Mouse (Mus musculus): ENCODE results near the gene Pdgfa.

Gene Pdgfa

DNA sequence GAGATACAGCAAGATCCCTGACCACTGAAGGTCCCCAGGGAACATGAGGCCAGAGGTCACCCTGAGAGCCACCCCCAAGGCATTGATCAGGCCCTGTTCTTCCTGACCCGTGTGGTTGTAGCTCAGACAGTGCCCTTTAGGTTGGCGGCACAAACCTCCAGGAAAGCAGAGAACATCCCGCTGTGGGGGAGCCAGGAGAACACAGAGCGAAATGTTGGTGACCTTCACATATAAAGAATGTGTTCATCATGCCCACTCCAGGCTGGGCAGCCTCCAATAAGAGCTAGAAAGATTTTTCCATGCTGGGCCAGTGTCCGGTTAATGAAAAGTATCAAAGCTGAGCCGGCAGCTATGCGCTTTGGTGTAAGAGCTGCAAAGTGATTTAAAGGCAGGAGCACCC lies 43.2 kb downstream of the Pdgfa start:
- DNase-seq (ENCODE audit: low spot score in 2 of 2), result no peak

GRCm38 (mm10) chr5:138952969-138953368 lies 44.2 kb downstream of the Pdgfa start:
- DNase-seq (ENCODE audit: low spot score in 2 of 2), result no peak

DNA sequence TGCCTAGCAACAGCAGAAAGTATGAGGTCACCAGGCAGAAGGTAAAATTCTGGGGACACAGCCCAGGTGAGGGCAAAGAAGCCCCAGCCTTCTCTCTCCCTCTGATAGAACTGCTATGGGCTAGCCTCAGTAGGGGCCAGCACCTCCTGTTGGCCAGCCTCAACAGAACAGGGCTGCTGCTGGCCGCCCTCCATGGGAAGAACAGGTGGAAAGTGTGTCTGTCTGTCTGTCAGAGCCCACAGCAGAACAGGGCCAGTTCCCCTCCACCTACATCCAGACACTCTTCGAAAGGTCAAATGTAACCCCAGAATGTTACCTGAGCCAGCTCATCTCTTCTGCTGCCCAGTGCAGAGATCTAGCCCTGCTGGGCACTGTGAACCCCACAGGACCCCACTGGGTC lies 45.9 kb downstream of the Pdgfa start:
- no peak for DNase-seq (ENCODE audit: low spot score in 2 of 2)

DNA sequence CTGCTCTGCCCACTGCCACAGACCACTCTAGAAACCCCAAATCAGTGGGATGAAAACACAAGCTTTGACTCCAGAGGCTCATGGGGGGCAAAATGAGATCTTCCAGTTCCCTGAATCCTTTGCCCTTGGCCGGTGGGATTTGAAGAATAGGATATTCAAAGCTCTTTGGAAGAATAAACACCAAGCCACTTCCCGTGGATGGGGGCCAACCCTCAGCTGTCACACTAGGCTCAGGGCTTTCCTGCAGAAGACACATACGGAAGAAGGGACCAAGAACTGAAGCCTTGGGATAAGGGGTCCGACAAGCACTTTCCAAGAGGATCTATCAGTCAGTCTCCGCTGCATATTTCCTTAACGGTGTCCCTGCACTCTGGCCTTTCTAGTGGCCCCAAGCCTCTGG lies 48.0 kb downstream of the Pdgfa start:
- no peak for DNase-seq (ENCODE audit: low spot score in 2 of 2)

- peak; percentile 52 to 53 for DNase-seq (ENCODE audit: low spot score in 2 of 2)
Measured at GRCm38 (mm10) chr5:138948031-138948980, 48.9 kb downstream of the Pdgfa start.

DNA sequence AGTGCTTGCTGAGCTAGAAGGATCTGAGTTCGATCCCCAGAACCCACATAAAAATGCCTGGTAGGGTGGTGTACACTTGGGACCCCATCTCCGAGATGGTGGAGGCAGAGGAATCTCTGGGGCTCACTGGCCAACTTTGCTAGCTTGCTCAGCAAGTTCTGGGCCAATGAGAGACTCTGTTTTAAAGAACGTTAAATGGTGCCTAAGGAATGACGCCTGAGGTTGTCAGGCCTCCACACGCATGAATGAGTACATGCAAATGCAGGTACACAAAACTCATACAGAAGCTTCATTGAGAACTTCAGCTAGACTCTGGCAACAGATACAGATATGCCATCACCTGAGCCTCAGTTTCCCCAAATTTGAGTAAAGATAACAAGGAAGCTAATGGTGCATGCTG lies 49.7 kb downstream of the Pdgfa start:
- DNase-seq (ENCODE audit: low spot score in 2 of 2), result no peak

DNA sequence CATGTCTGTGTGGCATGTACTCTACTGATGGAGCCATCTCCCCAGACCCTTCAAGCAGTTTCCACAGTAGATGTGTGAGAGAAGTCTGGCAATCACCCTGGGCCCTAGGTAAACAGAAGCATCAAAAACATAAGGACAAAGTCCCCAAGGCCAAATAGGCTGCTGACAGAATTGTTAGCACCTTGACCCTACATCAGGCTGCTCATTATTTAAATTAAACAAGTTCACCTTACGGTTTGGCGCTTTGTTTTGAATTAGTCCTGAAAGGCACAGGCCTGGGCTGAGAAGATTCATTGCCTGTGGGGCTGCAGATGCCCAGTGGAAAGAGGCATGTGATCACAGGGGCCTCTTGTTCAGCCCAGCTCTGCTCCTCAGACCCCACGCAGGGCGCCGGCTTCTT lies 50.2 kb downstream of the Pdgfa start:
- DNase-seq (ENCODE audit: low spot score in 2 of 2), result no peak

GRCm38 (mm10) chr5:138945011-138945410 lies 52.2 kb downstream of the Pdgfa start:
- DNase-seq (ENCODE audit: low spot score in 2 of 2), result peak; percentile 52 to 53

DNA sequence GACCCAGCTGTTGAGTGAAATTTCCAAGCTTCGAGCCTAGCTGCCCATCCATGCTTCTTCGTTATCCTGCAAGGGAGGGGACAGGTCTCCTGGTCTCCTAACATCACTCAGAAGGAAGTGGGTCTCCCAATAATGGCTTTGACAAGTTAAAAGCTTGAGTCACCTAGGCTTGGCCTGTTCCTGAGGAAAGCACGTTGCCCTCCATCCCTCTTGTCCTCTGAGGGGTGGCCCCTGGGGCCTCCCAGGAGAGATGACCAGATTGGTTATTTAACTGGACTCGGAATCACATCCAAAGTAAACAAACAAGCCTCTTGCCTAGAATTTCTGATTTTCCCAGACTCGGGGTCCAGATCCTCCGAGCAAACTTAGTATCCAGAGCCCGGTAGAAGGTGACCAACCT lies 52.6 kb downstream of the Pdgfa start:
- DNase-seq (ENCODE audit: low spot score in 2 of 2), result peak; percentile 36 to 51

- no peak for DNase-seq (ENCODE audit: low spot score in 2 of 2)
Measured at GRCm38 (mm10) chr5:138941842-138942241, 55.3 kb downstream of the Pdgfa start.

DNA sequence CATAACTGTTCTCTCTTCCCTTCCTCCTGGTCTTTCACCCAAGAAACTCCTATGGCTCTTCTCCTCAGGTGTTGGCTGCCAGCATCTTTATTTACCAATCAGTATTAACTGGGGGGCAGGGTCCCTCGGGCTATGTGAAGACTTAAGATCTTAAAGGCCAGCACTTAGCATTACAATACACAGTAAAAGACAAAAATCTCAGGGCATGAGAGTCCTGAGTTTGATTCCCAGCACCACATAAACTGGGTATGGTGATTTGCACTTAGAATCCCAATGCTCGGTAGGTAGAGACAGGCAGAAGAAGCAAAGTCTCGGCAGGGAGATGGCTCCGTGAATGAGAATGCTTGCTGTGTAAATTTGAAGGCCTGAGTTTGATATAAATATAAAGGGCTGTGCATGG lies 56.6 kb downstream of the Pdgfa start:
- no peak for DNase-seq (ENCODE audit: low spot score in 2 of 2)

- DNase-seq (ENCODE audit: low spot score in 2 of 2), result no peak
Measured at GRCm38 (mm10) chr5:138938572-138939163, 58.5 kb downstream of the Pdgfa start.

- no peak for DNase-seq (ENCODE audit: low spot score in 2 of 2)
Measured at GRCm38 (mm10) chr5:138936399-138937089, 60.6 kb downstream of the Pdgfa start.

- no peak for DNase-seq (ENCODE audit: low spot score in 2 of 2)
Measured at GRCm38 (mm10) chr5:138934540-138934939, 62.6 kb downstream of the Pdgfa start.

GRCm38 (mm10) chr5:138932460-138933432 lies 64.4 kb downstream of the Pdgfa start:
- DNase-seq (ENCODE audit: low spot score in 2 of 2), result no peak

DNA sequence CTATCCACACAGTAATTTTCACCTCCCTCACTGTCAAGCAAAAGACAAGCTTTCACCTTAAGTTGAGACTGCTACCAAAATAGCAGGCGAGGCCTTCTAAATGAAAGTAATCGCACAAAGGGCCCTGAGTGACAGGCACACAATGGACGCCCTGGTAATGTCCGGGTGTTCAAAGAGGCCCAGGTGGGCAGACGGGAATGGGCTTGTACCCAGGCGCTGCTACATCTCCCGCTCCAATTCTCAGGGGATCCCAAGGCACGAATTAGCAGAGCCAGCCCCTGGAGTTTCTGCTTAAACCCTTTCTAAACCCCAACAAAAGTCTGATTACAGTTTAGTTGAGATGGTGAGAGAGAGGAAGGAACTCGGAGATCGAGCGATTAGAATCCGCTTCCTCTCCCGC lies 65.3 kb downstream of the Pdgfa start:
- DNase-seq (ENCODE audit: low spot score in 2 of 2), result no peak

- DNase-seq (ENCODE audit: low spot score in 2 of 2), result no peak
Measured at GRCm38 (mm10) chr5:138929879-138930507, 67.2 kb downstream of the Pdgfa start.

Measured in heart, adult 9 months (tissue).